Mouse (Mus musculus) liver, adult 2 months (tissue): ENCODE measurements at regions not wholly inside any gene's neighbourhood (a gene's known extent, or its start where the extent isn't known, plus 50 kb on each side); places are given as distances from the start of the nearest gene placed in this dataset.

ENCODE experiments used
- DNase-seq: peaks from one replicate; pipeline ENCODE4 v3.0.0-alpha.2; 2011; ENCODE audit warnings: low read depth, low spot score; ENCODE audit errors: extremely low read depth
- H3K27ac ChIP-seq: fragments of 200-500 bp; replicated peaks from 2 replicates; pipeline ENCODE4 v1.5.1; 2012; ENCODE audit warnings: low read depth, mild to moderate bottlenecking, control low read depth, inconsistent platforms, low read length; ENCODE audit not compliant: insufficient read depth
- H3K27me3 ChIP-seq: fragments of 200-500 bp; 2 replicates; pipeline ENCODE4 v1.6.1; 2012; ENCODE audit warnings: mild to moderate bottlenecking, moderate library complexity, low read length, inconsistent platforms; ENCODE audit not compliant: control insufficient read depth, insufficient read depth
- H3K36me3 ChIP-seq: fragments of 200-500 bp; 2 replicates; pipeline ENCODE4 v1.6.1; 2012; ENCODE audit warnings: low read length, inconsistent platforms; ENCODE audit not compliant: control insufficient read depth, insufficient read depth
- H3K4me1 ChIP-seq: fragments of 200-500 bp; 2 replicates; pipeline ENCODE4 v1.6.1; 2011; ENCODE audit warnings: low read length; ENCODE audit not compliant: control insufficient read depth, insufficient read depth
- H3K4me3 ChIP-seq: fragments of 200-500 bp; 2 replicates; pipeline ENCODE4 v1.5.1; 2011; ENCODE audit warnings: low read depth, mild to moderate bottlenecking, control low read depth, low read length, moderate library complexity; ENCODE audit not compliant: insufficient read depth
- H3K79me2 ChIP-seq: fragments of 200-500 bp; 2 replicates; pipeline ENCODE4 v1.6.1; 2012; ENCODE audit warnings: inconsistent platforms, mild to moderate bottlenecking, low read length, moderate library complexity; ENCODE audit not compliant: control insufficient read depth, insufficient read depth
- H3K9ac ChIP-seq: fragments of 200-500 bp; 2 replicates; pipeline ENCODE4 v1.6.1; 2012; ENCODE audit warnings: low read depth, mild to moderate bottlenecking, control low read depth, inconsistent platforms, low read length
- CTCF ChIP-seq: fragments of 200-500 bp; IDR thresholded peaks from 2 replicates; pipeline ENCODE4 v1.5.1; 2011; ENCODE audit warnings: low read depth, low read length, control low read depth
- POLR2A ChIP-seq: fragments of 200-500 bp; IDR thresholded peaks from 2 replicates; pipeline ENCODE4 v1.6.1; 2011; ENCODE audit warnings: low read length, control low read depth; ENCODE audit not compliant: insufficient read depth; ENCODE audit errors: extremely low read depth
- WGBS: fragments of 180-500 bp; shearing (Covaris S2); methylation state at CpG from one replicate; pipeline ENCODE4 v1.1.7; 2018; 5-methylcytosine and 5-hydroxymethylcytosine counted together

DNA sequence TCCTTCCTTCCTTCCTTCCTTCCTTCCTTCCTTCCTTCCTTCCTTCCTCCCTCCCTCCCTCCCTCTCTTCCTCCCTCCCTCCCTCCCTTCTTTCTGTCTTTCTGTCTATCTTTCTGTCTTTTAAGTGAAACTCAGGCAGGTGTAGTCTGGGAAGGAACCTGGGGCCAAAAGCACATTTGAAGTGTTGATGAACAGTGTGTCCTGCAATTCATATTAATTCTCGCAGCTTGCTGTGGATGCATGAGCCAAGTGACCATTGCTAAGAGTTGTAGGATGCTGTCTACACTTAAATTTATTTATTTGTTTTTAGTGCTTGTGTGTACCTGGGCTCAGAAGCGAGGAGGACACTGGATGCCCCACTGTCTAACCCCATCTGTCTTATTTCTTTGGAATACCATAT is 126.7 kb upstream of the Lrig1 start:
- Histone ChIP-seq H3K27ac (no peak overlapping the region), H3K36me3 (no peaks in the 10 kb centered on the region), H3K9ac (no peak overlapping the region), H3K4me3 (no peak overlapping the region), H3K27me3 (no peaks in the 10 kb centered on the region), H3K79me2 (no peaks in the 10 kb centered on the region), H3K4me1 (no peaks in the 10 kb centered on the region)
- peak; percentile 65 for DNase-seq
- TF ChIP-seq CTCF (no peak), POLR2A (no peak)
- WGBS = 77% methylated on average over 2 of the region's 2 CpGs

DNA sequence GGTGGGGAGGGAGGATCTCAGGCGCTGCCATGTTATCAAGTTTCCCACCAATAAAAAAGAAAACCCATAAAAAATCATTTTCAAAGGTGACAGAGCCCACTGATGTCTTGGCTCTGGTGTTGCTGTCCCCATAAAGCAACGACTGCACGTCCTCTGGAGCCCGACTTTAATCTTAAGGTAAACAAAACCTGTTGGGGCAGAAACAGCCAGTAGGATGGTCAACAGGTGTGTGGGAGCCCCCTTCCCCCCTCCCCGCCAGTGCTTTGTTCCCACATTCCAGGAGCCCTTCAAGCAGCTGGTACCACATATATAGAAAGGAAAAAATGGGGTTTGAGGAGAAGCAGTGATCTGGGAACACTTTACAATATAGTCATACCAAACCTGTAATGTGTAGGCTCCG is 118.3 kb upstream of the Lrig1 start:
- TF ChIP-seq POLR2A (no peak), CTCF (no peak)
- Histone ChIP-seq H3K9ac (no peak overlapping the region), H3K27ac (no peak overlapping the region), H3K4me1 (peaks cover 6% of the 10 kb centered on the region), H3K4me3 (no peak overlapping the region), H3K36me3 (no peaks in the 10 kb centered on the region), H3K27me3 (no peaks in the 10 kb centered on the region), H3K79me2 (no peaks in the 10 kb centered on the region)
- DNase-seq = no peak
- 56% methylated on average over 6 of the region's 6 CpGs for WGBS

DNA sequence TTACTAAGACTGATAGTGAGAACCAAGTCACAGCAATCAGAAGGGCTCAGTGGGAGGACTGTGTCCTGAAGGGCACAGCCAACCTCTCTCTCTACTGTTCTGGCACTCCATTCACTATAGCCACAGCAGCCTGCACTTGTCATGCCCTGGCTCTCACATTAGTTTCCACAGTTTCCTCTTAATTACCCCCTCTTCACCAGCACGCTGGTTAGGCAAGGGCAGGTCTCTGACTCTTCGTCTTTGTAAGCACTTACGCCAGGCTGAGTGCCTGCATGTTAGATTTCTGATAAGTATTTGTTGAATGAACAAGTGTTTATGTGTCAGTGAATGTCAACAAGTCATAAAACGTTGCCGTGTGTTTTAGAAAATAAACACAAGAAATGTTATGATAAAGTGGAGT is 116.2 kb upstream of the Lrig1 start:
- no peak overlapping the region for H3K4me3 ChIP-seq
- H3K9ac ChIP-seq = no peak overlapping the region
- WGBS = 74% methylated on average over 5 of the region's 5 CpGs
- no peaks in the 10 kb centered on the region for H3K27me3 ChIP-seq
- DNase-seq = no peak
- no peak for TF ChIP-seq CTCF
- no peak for TF ChIP-seq POLR2A
- peaks cover 9% of the 10 kb centered on the region for H3K4me1 ChIP-seq
- H3K79me2 ChIP-seq = no peaks in the 10 kb centered on the region
- no peaks in the 10 kb centered on the region for H3K36me3 ChIP-seq
- no peak overlapping the region for H3K27ac ChIP-seq

DNA sequence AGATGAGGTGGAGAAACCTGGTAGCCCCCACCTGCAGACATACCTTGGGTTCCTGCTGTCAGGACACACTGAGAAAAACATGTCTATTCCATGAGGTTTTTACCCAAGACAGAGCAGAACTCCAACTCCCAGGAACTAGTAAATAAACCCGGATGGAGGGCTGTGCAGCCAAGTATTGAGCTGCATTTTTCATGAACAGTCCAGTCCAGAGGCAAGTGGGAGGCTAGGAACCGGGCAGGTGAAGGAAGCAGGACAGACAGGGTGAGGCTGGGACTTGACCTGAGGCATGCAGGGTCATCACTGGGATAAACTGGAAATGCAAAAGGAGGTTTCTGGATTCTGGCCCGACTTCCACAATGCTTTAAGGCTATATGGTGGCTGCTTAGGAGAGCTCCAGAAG is 114.8 kb upstream of the Lrig1 start:
- H3K36me3 ChIP-seq = no peaks in the 10 kb centered on the region
- TF ChIP-seq POLR2A (no peak), CTCF (no peak)
- peak overlapping the region; percentile 93 for H3K27ac ChIP-seq
- H3K4me3 ChIP-seq = no peak overlapping the region
- H3K27me3 ChIP-seq = no peaks in the 10 kb centered on the region
- no peak overlapping the region for H3K9ac ChIP-seq
- no peaks in the 10 kb centered on the region for H3K79me2 ChIP-seq
- peaks cover 9% of the 10 kb centered on the region for H3K4me1 ChIP-seq
- peak; percentile 75 for DNase-seq
- 18% methylated on average over 3 of the region's 3 CpGs for WGBS

DNA sequence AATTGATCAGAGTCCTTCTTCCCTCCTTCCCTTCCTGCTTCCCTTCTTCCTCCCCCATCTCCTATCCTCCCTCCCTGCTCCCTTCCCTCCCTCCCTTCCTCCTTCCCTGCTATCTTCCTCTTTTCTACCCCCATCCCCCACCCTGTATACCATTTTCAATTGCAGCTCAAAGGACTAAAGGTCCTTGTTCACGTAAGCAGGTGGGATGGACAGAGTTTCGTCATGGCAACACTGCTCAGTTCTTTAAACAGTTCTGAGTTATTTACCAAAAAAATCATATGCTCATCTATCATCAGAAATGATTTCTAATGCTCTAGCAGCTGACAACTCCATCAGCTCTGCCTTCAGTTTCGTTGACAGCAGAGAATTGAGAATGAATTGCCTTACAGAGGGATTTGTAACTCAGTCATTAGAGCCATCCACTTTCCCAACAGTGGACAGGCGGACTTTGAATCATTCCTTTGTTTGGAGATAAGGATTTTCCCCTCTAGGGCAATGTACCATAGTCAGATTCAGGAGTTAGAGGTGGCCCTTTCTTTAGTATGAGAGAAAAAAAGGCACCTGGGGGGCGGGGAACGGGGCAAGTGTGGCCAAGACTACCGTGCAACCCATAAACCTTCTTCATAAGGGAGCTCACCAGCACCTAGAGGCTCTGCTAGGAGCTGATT is 113.7 kb upstream of the Lrig1 start:
- 19% methylated on average over 7 of the region's 7 CpGs for WGBS
- TF ChIP-seq CTCF (no peak), POLR2A (no peak)
- H3K4me1 ChIP-seq = peaks cover 9% of the 10 kb centered on the region
- peak overlapping the region; percentile 93 for H3K27ac ChIP-seq
- no peaks in the 10 kb centered on the region for H3K79me2 ChIP-seq
- H3K9ac ChIP-seq = peak overlapping the region; percentile 4; the same call in 1 of the 2 replicates
- DNase-seq = peak; percentile 95
- H3K36me3 ChIP-seq = no peaks in the 10 kb centered on the region
- no peak overlapping the region for H3K4me3 ChIP-seq
- no peaks in the 10 kb centered on the region for H3K27me3 ChIP-seq

DNA sequence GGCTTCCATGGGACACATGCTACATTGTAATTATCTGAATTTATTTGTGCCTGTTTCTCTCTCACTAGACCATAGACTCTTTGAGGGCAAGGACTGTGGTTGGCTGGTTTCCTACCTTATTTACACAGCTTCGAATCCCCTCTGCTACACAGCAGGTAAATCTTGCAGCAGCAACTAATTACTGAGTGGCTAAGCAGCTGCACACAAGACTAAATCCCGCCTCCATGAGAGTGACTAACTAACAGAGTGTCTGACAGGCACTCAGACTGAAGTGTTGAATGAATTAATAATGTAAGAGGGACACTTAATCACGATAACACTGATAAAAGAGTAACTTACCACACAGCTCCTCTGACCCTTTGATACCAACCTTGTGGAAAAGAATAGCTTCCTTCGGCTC is 111.9 kb upstream of the Lrig1 start:
- Histone ChIP-seq H3K79me2 (no peaks in the 10 kb centered on the region), H3K4me3 (no peak overlapping the region), H3K4me1 (peaks cover 9% of the 10 kb centered on the region), H3K36me3 (no peaks in the 10 kb centered on the region), H3K27ac (no peak overlapping the region), H3K27me3 (no peaks in the 10 kb centered on the region), H3K9ac (no peak overlapping the region)
- no peak for DNase-seq
- 67% methylated on average over 4 of the region's 4 CpGs for WGBS
- TF ChIP-seq POLR2A = no peak
- no peak for TF ChIP-seq CTCF
